Mouse (Mus musculus): ENCODE measurements around the gene Cxcl1.

The Cxcl1 gene

GRCm38 (mm10) chr5:90884628-90885242, 6.3 kb upstream of the Cxcl1 start:
- DNase-seq (ENCODE audit: extremely low read depth, low read depth), result peak; percentile 64

DNA sequence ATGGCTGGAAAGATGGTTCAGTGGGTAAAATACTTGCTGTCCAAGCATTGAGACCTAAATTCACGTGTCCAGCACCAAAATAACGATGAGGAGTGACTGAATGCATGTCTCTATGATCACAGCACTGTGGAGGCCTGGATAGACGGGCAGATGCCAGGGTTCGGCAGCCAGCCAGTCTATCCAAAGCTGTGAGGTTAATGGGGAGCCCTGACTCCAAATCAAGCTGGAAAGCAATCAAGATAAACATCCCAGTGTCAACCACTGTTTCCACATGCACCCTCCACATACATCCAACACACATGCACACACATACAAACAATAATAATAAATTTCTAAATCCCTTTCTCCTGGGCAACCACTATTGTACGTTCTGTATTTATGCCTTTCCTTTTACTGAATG, 2.4 kb upstream of the Cxcl1 start:
- DNase-seq (ENCODE audit: extremely low read depth, low read depth), result no peak

DNA sequence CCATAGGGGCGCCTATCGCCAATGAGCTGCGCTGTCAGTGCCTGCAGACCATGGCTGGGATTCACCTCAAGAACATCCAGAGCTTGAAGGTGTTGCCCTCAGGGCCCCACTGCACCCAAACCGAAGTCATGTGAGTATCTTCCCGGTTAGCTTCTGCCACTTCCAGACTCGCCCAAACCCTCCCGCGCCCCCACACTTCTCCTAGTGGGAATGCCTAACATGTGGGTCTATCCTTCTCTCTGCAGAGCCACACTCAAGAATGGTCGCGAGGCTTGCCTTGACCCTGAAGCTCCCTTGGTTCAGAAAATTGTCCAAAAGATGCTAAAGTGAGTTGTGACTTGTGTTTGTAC, 398 bp downstream of the Cxcl1 start:
- no peak for DNase-seq (ENCODE audit: extremely low read depth, low read depth)

GRCm38 (mm10) chr5:90894231-90894630, 3.2 kb downstream of the Cxcl1 start:
- DNase-seq (ENCODE audit: extremely low read depth, low read depth), result no peak

DNA sequence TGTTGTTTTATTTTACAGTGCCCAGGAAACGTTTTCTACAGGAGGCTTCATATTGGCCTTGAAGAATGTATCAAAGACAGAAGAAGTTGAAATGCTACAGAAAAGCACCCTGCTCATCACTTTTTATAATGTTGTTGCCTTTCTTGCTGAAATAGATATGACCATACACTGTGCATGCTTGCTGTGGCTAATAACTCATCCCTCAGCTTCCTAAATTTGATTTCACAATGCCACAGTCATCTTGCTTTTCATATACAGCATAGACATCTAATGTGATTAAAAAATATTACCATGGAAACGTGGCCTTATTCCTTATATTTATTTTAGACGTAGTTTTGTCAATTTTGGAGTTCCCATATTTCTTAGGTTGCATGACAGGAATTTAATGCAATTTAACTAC, 6.4 kb downstream of the Cxcl1 start:
- no peak for DNase-seq (ENCODE audit: extremely low read depth, low read depth)

DNA sequence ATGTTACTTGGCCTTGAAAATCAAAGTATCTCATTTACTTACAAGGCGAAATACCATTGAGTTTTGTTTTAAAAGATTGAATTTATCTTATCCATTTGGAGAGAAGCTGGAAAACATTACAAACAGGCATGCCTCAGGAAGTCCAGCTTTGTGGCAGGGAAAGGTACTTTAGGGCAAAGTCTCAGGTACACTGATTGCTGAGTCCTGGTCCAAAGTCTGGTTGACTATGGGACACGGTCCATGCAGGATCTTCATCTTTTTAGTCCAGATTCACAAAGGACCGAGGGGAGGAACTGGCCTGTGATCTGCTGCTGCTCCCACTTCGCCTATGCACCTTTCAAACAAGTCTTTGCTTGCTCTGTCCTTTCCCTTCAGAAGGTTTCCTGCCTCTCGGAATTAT, 8.3 kb downstream of the Cxcl1 start:
- no peak for DNase-seq (ENCODE audit: extremely low read depth, low read depth)

DNA sequence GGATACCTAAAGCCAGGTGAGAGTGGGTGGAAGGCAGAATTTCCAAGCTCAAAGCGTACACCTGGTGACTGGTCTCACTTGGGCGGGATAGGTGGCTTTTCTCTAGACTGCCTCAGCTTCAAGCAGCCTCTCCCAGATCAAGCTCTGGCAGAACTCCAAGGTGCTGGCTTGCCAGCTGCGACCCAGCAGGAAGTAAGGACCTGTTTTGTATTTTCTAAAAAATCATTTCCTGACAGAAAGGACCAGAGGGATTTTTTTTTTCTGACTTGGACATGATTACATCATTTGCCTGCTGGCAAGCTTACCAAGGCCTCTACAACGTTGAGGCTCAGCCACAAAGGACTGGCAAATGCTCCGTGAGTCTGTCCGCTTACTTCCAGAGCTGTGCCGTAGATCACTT, 9.1 kb downstream of the Cxcl1 start:
- DNase-seq (ENCODE audit: extremely low read depth, low read depth), result no peak

DNA sequence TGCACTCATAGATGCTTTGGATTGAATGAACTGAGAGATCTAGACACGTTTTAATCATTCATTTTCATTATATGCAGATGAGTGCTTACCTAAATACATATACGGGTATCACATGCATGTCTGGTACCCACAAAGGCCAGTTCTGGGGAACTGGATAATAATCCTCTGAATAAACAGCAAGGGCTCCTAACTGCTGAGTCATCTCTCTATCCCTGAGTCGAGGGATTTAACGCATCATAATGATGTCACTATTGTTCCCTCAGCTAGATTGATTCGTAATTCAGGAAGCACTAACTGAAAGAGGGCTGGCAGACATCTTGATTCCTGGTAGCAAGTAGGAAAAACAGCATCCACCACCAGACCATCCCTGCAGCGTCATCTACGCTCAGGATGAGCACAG, 9.6 kb downstream of the Cxcl1 start:
- DNase-seq (ENCODE audit: extremely low read depth, low read depth), result no peak

DNA sequence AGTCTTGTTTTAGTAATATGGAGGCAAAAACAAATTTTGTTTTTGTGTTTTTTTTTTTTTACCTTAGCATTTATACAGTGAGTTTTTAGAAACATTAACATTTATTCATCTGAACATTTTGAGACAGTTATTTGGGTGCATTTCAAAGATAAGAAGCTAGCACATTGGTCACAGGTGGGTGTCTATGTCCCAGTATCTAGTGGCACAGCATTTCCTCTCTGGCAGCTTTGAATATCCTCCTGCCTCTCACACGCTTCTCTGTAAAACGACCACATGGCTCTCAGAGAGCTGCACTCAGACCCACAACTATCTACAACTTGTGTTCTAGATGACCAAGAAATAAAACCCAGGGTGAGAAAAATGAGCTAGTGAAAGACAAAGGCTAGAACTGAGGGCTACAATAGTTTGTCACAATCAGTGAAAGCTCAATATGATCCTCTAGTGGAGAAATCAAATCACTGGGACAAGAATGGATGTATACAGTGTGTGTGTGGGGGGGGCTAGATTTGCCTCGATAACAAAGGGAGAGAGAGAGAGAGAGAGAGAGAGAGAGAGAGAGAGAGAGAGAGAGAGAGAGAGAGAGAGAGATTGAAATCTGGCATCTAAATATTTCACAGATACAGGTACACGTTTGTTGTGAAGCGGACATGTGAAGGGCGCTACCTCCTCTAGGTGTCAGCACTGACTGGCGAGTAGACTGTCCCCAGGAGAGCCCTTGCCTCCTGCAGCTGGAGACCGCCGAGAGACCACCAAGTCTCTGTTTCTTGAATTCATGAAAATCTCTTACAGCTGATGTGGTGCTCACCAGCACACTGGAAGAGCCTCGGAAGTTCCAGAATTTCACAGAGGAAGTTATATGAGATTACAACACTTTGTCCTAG, 11.6 kb downstream of the Cxcl1 start:
- no peak for DNase-seq (ENCODE audit: extremely low read depth, low read depth)

- no peak for DNase-seq (ENCODE audit: extremely low read depth, low read depth)
Observed at GRCm38 (mm10) chr5:90903339-90904020, 12.4 kb downstream of the Cxcl1 start, which contains the start of gene Cxcl2. Gene Cxcl2, plus strand, starts transcription at chr5:90903871.

DNA sequence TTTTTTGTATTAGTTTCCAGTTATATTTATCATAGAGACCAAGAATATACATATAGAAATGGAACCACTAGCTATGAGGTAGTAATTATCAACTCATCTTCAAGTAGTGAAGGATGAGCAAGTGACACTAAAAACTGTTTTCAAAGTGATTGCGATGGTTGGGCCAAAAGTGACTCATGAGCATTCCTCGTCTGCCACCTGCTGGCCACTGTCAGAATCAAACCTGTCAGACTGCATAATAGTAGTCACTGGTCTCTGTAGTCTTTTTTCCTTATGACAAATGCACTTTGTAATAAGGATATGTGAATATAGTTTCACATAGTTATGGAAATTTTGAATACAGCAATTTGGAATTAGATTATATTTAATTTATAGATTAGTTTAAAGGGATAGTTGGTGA, 17.9 kb downstream of the Cxcl1 start:
- DNase-seq (ENCODE audit: extremely low read depth, low read depth), result peak; percentile 33

- DNase-seq (ENCODE audit: extremely low read depth, low read depth), result no peak
Observed at GRCm38 (mm10) chr5:90919495-90919894, 28.5 kb downstream of the Cxcl1 start.

DNA sequence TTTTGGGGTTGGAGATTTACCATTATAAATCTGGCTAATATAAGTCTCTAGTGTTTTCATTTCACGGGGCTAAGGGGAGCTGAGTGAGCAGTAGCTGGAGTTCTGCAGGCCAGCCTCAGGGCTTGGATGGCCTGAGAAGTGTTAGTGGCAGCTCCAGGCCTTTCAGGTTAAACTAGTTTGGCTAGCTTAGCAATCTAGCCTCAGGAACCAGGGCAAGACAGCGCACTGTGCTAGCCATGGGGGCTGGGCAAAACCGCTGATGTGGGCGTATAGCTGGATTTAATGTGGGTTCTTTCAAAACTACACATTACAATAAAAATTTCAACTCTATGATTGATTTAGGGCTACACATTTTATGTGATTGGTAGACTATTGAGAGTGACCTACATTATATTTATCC, 31.9 kb downstream of the Cxcl1 start:
- DNase-seq (ENCODE audit: extremely low read depth, low read depth), result no peak

DNA sequence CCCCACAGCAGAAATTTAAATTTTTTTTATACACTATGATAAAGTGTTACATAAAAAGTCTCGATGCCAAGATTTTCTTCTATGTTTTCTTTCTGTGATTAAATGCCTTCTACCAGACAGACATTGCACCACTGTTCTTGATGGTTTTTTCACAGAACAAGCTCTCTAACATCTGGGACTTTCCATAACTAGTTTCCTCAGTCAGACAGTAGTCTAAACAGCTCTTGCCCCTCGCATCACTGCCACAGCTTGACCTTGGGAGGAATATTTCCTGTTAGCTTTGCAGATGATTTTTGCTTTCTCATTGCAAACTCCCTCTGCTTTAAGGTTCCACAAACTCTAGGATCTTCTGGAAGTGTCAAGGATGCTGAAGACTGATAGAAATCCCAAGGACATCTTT, 39.5 kb downstream of the Cxcl1 start:
- DNase-seq (ENCODE audit: extremely low read depth, low read depth), result no peak

DNA sequence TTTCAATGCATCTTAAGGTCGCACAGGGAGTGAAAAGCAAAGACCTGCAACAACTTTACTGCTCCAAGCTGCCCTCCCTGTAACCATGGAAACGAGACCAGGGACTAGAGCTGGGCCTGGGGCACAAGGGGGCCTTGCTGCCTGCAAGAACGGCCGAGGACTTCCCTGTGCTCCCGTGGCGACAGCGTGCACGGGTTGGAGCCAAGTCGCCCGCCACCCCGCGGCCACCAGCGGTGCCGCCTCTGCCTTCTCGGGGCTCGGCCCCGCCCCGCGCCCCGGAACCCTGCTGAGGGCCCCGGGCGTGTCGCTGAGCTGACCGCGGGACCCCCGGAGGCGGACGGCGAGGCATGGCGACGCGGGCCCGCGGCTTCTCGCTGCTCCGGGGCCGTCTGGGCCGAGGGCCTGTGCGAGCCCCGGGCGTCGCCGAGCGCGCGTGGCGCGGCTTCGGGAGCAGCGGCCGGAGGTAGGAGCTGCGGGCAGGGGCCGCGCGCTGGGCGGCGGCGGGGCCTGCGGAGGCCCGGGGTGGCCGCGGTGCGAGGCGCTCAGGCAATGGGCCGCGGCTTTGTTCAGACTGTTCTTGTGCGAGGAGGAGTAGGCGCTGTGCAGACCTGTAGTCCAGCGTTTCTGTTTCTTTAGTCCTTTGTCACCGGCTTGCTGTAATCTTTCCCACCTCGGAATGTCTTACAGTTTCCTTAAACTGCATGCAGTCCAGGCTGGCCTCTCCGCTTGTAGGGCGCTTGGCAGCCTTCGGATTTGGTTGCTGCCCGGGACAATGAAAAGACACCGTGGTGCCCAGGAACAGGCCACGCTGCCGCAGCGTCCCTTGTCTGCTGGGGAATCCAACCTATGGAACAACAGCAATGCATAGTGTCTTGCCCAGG, 40.2 kb downstream of the Cxcl1 start, which contains the start of gene Mthfd2l:
Gene Mthfd2l (plus strand): TSS at position 147 of the 881 bp plus-strand sequence.
- no peak for DNase-seq (ENCODE audit: extremely low read depth, low read depth)

DNA sequence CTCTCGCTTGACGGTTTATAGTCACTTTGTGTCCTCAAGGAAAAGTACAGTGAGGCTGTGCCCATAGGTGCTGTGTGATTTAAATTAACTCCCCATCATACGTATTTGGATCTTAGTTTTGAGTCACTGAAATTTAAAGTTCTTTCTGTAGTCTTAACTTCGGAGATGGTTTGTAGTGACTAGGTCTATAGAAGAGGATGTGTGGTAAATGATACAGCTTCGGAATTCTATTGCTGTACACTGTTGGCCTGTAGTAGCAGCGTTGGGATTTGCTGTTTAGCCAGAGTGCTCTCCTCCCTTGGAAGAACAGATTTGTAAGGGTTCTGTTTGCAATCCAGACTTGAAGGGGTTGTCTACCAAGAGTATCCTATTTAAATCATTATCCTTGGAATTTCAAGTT, 40.9 kb downstream of the Cxcl1 start:
- DNase-seq (ENCODE audit: extremely low read depth, low read depth), result no peak

DNA sequence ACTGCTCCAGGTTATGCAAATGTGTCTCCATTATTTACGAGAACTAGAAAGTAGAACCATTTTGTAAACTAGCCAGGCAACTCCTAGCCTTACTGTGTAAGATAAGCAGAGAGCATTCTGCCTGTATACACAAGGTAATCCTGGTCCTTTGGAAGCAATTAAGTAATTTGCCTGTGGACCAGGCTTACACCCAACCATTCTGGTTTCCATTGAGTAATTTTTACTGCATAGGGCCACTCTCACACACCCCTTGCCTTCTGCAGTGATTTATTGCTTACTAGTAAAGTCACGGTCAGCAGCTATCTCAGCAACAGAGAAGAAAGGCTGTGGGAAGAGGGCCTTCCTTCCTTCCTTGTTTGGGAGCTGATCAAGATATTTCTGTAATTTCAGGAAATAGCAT, 45.7 kb downstream of the Cxcl1 start:
- no peak for DNase-seq (ENCODE audit: extremely low read depth, low read depth)
